Mouse (Mus musculus) kidney, postnatal 14 days (tissue): ENCODE results near the gene Dmd.

Source experiments
- DNase-seq: peaks from one replicate; pipeline ENCODE4 v3.0.0; 2022; ENCODE audit warnings: mixed read lengths

Gene Dmd

GRCm38 (mm10) chrX:84435608-84436007, 1486.9 kb downstream of the Dmd start:
- no peak for DNase-seq

DNA sequence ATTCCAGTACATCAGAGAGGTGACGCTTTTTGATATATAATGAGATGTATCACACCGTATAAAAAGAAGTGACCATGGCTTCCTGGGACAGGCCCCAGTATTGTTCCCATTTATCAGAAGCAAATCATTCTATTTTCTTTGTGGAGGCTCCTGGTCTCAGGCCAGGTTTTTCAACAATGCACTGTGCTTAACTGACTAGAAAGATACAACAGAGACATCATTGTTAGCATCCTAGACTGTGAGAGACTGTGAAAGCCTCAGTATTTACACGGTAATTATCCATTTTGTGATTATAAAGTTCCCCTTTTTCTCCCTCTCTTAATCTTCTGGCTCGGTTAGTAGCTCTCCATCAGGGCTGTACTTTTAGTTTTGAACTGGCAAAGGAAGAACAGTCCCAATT, 1487.9 kb downstream of the Dmd start:
- no peak for DNase-seq

- no peak for DNase-seq
Measured at GRCm38 (mm10) chrX:84442996-84443395, 1494.3 kb downstream of the Dmd start.

DNA sequence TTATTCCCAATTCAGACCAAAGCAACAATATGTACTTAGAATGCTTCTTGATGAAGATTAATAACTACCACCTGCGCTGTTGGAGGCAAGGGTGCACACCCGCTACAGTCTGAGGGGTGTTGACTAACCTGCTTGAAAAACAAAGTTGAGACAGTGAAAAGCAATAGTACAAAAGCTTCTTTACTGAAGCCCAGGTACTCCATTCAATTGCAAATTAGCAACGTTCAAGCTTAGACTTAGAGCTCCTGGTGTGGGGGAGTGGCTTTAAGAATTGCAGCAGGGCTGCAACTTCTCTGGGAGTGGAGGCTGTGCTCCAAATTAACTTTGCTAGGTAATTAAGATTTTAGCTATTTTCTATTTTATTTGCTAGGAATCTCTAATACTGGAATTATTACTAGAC, 1495.3 kb downstream of the Dmd start:
- DNase-seq, result no peak

DNA sequence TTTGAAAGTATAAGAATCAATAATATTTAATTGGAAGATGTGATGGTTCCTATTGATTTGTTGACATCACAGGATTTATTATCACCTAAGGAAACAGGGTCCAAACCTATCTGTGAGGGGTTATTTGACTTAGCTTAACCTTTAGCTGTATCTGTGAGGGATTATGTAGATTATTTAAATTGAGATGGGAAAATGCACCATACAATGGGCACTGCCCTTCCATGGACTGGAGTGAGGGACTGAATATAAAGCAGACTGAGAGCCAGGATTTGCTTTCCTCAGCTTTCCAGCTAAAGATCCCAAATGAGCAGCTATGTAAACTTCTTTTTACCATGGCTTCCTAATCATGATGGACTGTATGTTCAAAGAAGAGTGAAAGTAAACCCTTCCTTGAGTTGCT, 1496.0 kb downstream of the Dmd start:
- no peak for DNase-seq

DNA sequence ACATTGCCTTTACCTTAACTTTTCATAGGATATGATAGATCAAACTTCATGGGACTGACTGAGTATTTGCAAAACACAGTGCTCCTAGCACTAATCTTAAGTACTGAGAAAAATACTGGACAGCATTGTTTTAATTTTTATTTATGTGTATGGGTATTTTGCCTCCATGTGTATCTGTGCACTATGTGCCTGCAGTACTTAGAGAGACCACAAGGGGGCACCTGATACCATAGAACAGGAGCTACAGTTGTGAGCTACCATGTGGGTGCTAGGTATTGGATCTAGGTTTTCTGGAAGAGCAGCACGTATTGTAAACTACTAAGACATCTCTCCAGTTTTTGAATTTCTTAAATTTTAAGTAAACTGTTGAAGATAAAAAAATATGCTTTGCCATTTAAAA, 1505.8 kb downstream of the Dmd start:
- DNase-seq, result peak; percentile 10

- DNase-seq, result peak; percentile 0
Measured at GRCm38 (mm10) chrX:84514650-84515366, 1566.1 kb downstream of the Dmd start.

DNA sequence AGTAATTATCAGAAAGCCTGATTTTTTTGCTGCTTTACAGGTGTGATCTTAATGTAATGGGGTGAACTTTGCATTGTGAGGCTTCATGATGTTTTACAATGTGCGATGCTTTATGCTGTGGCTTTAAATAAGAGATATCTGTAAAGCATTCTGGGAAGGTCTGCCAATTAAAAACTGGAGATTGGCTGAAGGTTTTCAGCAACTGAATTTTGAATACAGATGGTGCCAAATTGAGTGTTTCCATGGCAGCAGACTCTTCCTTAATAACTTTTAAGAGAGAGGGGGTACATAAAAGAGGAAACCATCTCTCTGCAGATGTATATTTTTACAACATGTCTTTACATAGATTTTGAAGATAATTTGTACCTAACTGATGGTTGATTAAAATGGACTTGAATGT, 1603.3 kb downstream of the Dmd start:
- no peak for DNase-seq

DNA sequence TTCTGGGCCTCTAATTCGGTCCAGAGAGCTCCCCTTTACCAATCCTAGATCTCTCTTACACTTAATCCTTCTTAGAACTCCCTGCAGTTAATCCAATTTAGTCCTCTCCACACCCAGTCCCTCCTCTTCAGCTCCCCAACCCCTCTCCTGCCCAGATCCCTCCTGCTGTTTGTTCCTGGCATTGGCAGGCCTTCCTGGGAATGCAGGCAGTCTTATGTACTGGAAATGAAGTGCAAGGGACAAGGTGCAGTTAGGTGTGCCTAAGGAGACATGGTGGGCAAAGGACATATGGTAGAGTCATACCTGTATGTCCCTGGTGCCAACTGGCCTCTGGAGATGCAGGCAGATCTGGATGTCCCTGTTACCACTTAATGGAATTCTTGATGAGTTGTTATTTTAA, 1604.8 kb downstream of the Dmd start:
- DNase-seq, result no peak

GRCm38 (mm10) chrX:84598476-84598875, 1649.8 kb downstream of the Dmd start:
- DNase-seq, result no peak

- no peak for DNase-seq
Measured at GRCm38 (mm10) chrX:84640446-84640845, 1691.8 kb downstream of the Dmd start.

GRCm38 (mm10) chrX:84747683-84748082, 1799.0 kb downstream of the Dmd start:
- DNase-seq, result no peak

- DNase-seq, result peak; percentile 7
Measured at GRCm38 (mm10) chrX:84860012-84860647, 1911.5 kb downstream of the Dmd start.

DNA sequence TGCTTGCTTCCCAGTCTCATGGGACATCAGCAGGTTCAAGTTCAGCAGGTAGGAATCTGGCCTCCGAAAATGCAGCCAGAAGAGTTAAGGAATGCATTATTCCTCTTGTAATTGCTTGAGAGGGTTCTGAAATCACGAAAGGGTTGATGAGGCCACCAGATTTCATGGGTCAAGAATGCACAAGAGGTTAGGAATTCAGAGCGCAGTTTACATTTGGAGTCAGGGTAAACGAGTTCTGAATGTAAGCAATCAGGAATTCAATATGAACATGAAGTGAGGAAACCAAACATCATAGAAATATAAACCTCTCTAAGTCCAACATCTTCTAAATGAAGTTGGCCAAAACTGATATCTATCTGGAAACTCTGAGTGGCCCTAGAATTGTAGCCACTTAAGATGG, 1924.4 kb downstream of the Dmd start:
- DNase-seq, result no peak

DNA sequence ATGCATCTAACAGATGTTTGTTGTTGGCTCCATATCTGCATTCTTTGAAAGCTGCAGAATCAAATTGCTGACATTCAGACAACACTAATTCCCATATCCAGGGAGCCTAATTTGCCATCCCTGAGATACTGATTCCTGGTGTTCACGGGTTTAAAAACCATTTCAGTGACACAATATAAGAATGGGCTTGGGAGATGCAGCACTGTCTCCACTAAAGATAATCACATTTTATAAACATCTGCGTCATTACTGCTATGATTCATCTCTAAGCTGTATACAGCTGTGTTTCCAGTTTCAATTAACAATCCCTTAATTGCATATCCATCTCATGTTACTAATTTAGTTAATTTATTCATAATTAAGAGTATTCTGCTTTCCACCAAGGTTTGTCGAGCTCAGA, 1929.5 kb downstream of the Dmd start:
- no peak for DNase-seq

GRCm38 (mm10) chrX:84932715-84933473, 1984.2 kb downstream of the Dmd start:
- DNase-seq, result peak; percentile 0

GRCm38 (mm10) chrX:84960557-84960956, 2011.9 kb downstream of the Dmd start:
- DNase-seq, result no peak

- DNase-seq, result no peak
Measured at GRCm38 (mm10) chrX:84960972-84961371, 2012.3 kb downstream of the Dmd start.

DNA sequence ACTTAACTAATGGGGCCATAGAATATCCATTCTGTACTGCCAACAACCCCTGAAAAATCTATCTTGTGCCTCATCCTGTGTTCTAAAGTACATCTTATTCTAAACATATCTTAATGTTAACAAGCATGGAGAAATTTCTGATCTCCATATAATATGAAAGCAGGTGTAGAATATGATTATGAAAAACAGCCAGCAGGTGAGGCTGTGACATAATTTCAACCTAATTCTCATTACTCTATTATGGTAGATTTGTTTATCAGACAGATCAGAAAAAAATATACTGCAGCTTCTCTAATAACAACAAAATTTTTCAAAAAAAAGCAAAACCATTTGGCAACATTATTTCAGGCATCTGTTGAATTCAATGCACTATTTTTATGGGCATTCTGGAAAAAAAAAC, 2059.6 kb downstream of the Dmd start:
- no peak for DNase-seq

- no peak for DNase-seq
Measured at GRCm38 (mm10) chrX:85041466-85042058, 2092.9 kb downstream of the Dmd start.

DNA sequence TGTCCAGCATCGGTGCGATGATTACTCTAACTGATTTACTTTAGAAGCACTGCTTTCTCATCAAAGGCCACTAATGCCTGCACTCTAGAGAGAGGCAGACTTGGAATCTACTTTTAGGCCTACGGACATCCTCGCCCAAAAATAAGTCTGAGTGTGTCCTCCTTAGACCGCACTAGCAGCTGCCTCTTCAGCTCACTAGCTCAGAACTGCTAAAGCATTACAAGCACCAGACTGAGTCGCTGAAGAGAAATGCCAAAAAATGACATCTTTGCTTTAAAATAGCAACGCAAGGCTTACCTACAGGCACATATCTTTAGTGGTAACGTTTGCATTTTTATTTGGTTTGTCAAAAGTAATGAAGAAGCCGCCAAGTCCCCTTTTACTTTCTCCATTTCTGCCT, 2098.0 kb downstream of the Dmd start:
- DNase-seq, result no peak

- DNase-seq, result peak; percentile 71
Measured at GRCm38 (mm10) chrX:85048141-85049110, 2099.8 kb downstream of the Dmd start.
